Mouse (Mus musculus) kidney, postnatal 0 days (tissue): Measurements from ENCODE around the gene Mpeg1. TPM values are rescaled to one million over a fixed set of nuclear protein-coding genes. Genes with fewer than 3 reads are reported as not detected.
A peak's percentile ranks its signal among the peaks of the same experiment; 100 is the strongest.

ENCODE experiments used
- ATAC-seq: fragments of 200-750 bp; cut with Nextera tagmentation; replicated peaks from 2 replicates; pipeline ENCODE4 v1.8.0; 2017; ENCODE audit warnings: low read depth, moderate number of reproducible peaks, moderate TSS enrichment, moderate library complexity; ENCODE audit not compliant: low FRiP score
- DNase-seq: peaks from one replicate; pipeline ENCODE4 v3.0.0-alpha.2; 2016; ENCODE audit warnings: low spot score
- H3K27ac ChIP-seq: fragments of 300-500 bp; sonication (generic); 2 replicates; pipeline ENCODE4 v1.5.1; 2014; ENCODE audit warnings: mild to moderate bottlenecking
- H3K27me3 ChIP-seq: fragments of 300-500 bp; sonication (generic); 2 replicates; pipeline ENCODE4 v1.6.1; 2014; ENCODE audit warnings: low read length, mixed read lengths; ENCODE audit not compliant: insufficient read depth
- H3K36me3 ChIP-seq: fragments of 300-500 bp; sonication (generic); 2 replicates; pipeline ENCODE4 v1.6.1; 2014; ENCODE audit warnings: low read length, mixed read lengths; ENCODE audit not compliant: insufficient read depth
- H3K4me1 ChIP-seq: fragments of 300-500 bp; sonication (generic); replicated peaks from 2 replicates; pipeline ENCODE4 v1.6.1; 2014; ENCODE audit warnings: antibody characterized with exemption, low read length, mixed read lengths; ENCODE audit not compliant: insufficient read depth
- H3K4me2 ChIP-seq: fragments of 300-500 bp; sonication (generic); 2 replicates; pipeline ENCODE4 v1.6.1; 2014; ENCODE audit warnings: mild to moderate bottlenecking, low read length, moderate library complexity, mixed read lengths
- H3K4me3 ChIP-seq: fragments of 300-500 bp; sonication (generic); replicated peaks from 2 replicates; pipeline ENCODE4 v1.5.1; 2014; ENCODE audit warnings: low read depth, low read length
- H3K9ac ChIP-seq: fragments of 300-500 bp; sonication (generic); 2 replicates; pipeline ENCODE4 v1.6.1; 2014; ENCODE audit warnings: low read depth, low read length
- H3K9me3 ChIP-seq: fragments of 300-500 bp; sonication (generic); replicated peaks from 2 replicates; pipeline ENCODE4 v1.6.1; 2016; ENCODE audit warnings: low read length, inconsistent platforms, mixed read lengths
- CTCF ChIP-seq: IDR thresholded peaks from 2 replicates; pipeline ENCODE4 v1.5.1; 2016; ENCODE audit warnings: antibody characterized with exemption, low read depth, mild to moderate bottlenecking, moderate library complexity
- WGBS: fragments of 180-500 bp; shearing (Covaris S2); extraction: QIAGEN DNeasy Blood & Tissue Kit; methylation state at CpG from one replicate; pipeline ENCODE4 v1.1.7; 2014; 5-methylcytosine and 5-hydroxymethylcytosine counted together
- polyA plus RNA-seq: library from polyadenylated mRNA; unstranded; fragments of >200 nt; fragmentation: Nextera tagmentation; extraction: Ambion mirVana; gene quantifications from 2 replicates; pipeline ENCODE4 v1.2.1, GENCODE M21; 2015

Gene Mpeg1
- polyA plus RNA-seq, 1 experiment from 2014 or later: 0.74 TPM

DNA sequence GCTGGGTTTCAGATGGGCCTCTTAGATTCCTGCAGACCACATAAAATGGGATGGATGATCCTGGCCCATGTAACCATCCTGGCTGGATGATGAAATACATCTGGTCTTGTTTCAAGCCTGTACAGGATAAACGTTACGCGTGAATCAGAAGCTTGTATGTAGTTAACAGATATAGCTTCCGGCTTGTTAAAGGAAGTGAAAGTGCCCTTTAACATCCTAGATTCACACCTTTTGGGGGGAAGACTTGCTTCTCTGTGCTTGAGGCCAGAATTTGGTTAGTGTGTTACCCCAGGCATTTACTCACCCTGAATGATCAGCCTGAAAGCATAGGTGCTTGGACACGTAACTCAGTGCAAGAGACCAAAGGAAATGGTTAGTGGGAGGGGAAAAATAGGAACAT, 33.5 kb upstream of the Mpeg1 start:
- H3K4me3 ChIP-seq: no peak overlapping the region
- no peaks in the 10 kb centered on the region for H3K9me3 ChIP-seq

DNA sequence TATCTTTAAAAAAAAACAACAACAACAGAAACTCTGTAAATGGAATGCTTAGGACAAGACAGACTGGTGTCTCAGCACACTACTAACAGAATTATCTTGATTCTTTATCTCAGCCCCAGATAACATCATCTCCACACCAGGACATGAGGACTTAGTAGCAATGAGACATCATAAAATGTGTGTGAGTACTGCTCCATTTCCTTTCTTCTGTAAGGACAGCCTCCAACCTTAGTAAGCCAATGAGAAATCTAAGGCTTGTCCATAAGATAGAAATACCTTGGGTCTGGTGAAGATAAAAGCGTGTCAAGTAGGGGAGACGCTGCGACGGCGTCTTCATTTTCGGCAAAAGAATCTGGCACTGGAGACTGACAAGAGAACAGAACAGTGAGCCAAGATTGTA, 33.0 kb upstream of the Mpeg1 start, which contains the start of gene Pfpl:
Gene Pfpl, plus strand, starts transcription at position 301 of the 400 bp plus-strand sequence.
- no peaks in the 10 kb centered on the region for H3K36me3 ChIP-seq
- no peak within 1 kb of the TSS for H3K4me2 ChIP-seq
- no peaks in the 10 kb centered on the region for H3K4me1 ChIP-seq
- no peaks in the 10 kb centered on the region for H3K9me3 ChIP-seq
- H3K27me3 ChIP-seq: no peaks in the 10 kb centered on the region
- 89% methylated on average over 6 of the region's 6 CpGs for WGBS
- no peak within 1 kb of the TSS for H3K4me3 ChIP-seq
- no peak within 1 kb of the TSS for H3K9ac ChIP-seq
- no peak for DNase-seq
- H3K27ac ChIP-seq: no peak within 1 kb of the TSS
- TF ChIP-seq CTCF: no peak
- ATAC-seq: no peak

More for the DNA sequence above, 33.5 kb upstream of the Mpeg1 start:
- H3K4me1 ChIP-seq: no peaks in the 10 kb centered on the region
- 82% methylated on average over 5 of the region's 5 CpGs for WGBS
- TF ChIP-seq CTCF: no peak
- no peak for DNase-seq
- no peak overlapping the region for H3K4me2 ChIP-seq
- no peaks in the 10 kb centered on the region for H3K27me3 ChIP-seq
- no peaks in the 10 kb centered on the region for H3K36me3 ChIP-seq
- no peak overlapping the region for H3K27ac ChIP-seq
- ATAC-seq: no peak
- H3K9ac ChIP-seq: no peak overlapping the region

DNA sequence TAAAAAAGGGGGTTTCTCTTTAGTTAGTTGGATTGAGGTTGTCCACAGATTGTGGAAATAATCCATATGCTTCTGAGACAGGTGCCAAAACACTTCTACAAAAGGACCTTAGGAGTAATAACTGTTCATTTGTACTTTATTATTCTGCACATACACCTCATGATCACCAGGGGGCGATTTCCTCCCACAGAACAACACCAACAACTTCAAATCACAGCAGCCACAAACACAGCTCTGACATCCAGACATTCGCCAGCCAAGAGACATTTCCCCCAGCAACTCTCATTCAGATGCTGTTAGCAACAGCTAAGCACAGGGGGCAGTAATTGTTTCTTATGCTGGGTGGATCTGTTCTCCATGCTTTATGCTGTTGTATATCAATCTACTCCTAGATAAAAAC, 27.5 kb upstream of the Mpeg1 start:
- TF ChIP-seq CTCF: peak; percentile 81
- Histone ChIP-seq H3K27me3 (no peaks in the 10 kb centered on the region), H3K27ac (no peak overlapping the region), H3K4me1 (no peaks in the 10 kb centered on the region), H3K36me3 (no peaks in the 10 kb centered on the region), H3K9me3 (no peaks in the 10 kb centered on the region), H3K4me2 (no peak overlapping the region), H3K9ac (no peak overlapping the region), H3K4me3 (no peak overlapping the region)
- peak; percentile 69 for DNase-seq
- no peak for ATAC-seq
- 6% methylated on average over 2 of the region's 2 CpGs for WGBS

DNA sequence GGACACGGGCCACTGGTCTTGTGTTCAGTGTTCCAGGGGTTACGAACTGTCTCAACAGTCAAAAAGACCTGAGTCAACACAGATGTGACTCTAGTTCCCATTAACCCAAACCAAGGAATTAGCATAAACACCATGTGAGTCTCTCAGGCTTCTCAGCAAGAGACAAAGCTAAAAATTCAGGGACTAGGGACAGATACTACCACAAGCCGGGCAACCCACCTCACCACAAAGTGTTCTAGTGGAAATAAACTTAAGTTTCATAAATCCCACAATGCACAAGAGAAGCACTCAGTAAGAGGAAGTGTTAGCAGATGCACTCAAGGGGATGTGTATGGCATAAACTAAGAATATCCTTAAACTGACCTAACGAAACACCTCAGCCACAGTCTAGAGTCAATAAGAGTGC, 25.6 kb upstream of the Mpeg1 start:
- Histone ChIP-seq H3K27me3 (no peaks in the 10 kb centered on the region), H3K4me1 (no peaks in the 10 kb centered on the region), H3K4me3 (no peak overlapping the region), H3K9ac (no peak overlapping the region), H3K4me2 (no peak overlapping the region), H3K9me3 (no peaks in the 10 kb centered on the region), H3K36me3 (no peaks in the 10 kb centered on the region), H3K27ac (no peak overlapping the region)
- DNase-seq (no peak), ATAC-seq (no peak)
- no peak for TF ChIP-seq CTCF
- 81% methylated on average over 4 of the region's 4 CpGs for WGBS

DNA sequence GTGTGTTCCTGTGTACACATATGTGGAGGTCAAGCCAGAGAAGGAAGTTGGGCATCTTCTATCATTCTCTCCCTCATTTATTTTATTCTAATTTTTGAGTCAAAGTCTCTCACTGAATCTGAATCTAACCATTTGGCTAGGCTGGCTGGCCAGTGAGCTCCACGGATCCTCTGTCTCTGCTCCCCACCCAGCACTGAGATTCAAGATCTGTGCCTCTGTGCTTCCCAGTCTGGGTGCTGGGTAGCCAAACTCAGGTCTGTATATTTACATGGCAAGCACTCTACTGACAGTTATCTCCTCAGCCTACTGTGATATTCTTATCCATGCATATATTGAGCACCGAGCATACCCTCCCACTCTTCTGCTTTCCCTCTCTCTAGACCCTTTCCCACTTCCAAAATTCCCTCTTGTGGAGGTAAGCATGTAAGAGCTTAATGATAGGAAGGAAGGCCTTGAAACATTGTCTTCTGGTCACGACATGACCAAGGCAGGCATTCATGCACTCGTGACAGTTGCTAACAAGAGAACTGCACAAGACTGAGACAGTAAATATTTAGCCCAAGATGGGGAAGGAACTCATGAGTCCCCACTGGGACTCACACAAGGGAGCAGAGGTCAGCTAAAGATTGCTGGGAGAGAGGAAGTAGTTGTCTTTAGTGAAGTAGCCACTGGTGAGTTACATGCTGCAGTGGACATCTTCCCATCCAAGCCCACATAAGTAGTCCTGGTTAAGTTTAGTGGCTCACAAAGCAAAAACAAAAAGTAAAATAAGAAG, 24.6 kb upstream of the Mpeg1 start:
- no peak for DNase-seq
- WGBS: 79% methylated on average over 4 of the region's 4 CpGs
- no peak overlapping the region for H3K9ac ChIP-seq

DNA sequence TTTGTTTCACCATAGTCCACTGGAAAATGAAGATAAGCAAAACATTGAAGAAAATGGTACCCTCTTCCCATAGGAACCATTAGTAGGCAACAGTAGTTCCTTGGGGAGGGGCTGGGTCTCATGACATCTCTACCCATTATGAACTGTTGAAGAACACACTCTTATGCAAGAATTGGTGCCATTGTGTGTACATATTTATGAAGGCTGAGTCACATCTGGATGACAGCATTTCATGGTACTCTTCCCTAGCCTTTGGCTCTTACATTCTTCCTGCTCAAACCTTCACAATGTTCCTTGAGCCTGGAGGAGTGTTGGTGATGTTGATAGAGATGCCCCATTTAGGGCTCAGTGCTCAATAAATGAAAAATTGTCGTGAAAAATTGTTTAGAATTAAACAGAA, 21.0 kb upstream of the Mpeg1 start:
- H3K9ac ChIP-seq: no peak overlapping the region
- H3K27me3 ChIP-seq: no peaks in the 10 kb centered on the region
- no peak for TF ChIP-seq CTCF
- no peak overlapping the region for H3K27ac ChIP-seq
- H3K4me3 ChIP-seq: no peak overlapping the region
- ATAC-seq (no peak), DNase-seq (no peak)
- no peak overlapping the region for H3K4me2 ChIP-seq
- H3K9me3 ChIP-seq: no peaks in the 10 kb centered on the region
- no peaks in the 10 kb centered on the region for H3K4me1 ChIP-seq
- no peaks in the 10 kb centered on the region for H3K36me3 ChIP-seq
- WGBS: 50% methylated on average over 1 of the region's 1 CpGs

More for the DNA sequence above, 24.6 kb upstream of the Mpeg1 start:
- no peak for TF ChIP-seq CTCF
- Histone ChIP-seq H3K4me3 (no peak overlapping the region), H3K27me3 (no peaks in the 10 kb centered on the region), H3K4me2 (no peak overlapping the region), H3K36me3 (no peaks in the 10 kb centered on the region), H3K4me1 (no peaks in the 10 kb centered on the region), H3K9me3 (no peaks in the 10 kb centered on the region), H3K27ac (no peak overlapping the region)
- ATAC-seq: no peak
